Mouse (Mus musculus): ENCODE measurements around the gene Cln5. TPM values are rescaled to one million over a fixed set of nuclear protein-coding genes. Genes with fewer than 3 reads are reported as not detected.

Cln5 gene
- polyA plus RNA-seq, 1 experiment, result 25.8 TPM

- no peak for TF ChIP-seq POLR2A (IDR thresholded peaks at IDR 0.05; ENCODE audit: borderline replicate concordance, insufficient read depth, low read length)
- peak; percentile 89 for TF ChIP-seq CTCF (IDR thresholded peaks at IDR 0.05; ENCODE audit: borderline replicate concordance, insufficient read depth, low read depth, low read length)
- Histone ChIP-seq H3K27ac (ENCODE audit: insufficient read depth, low read length) (no peak overlapping the region), H3K4me1 (ENCODE audit: control insufficient read depth, insufficient read depth, low read length) (no peaks in the 10 kb centered on the region), H3K4me3 (replicated peaks; ENCODE audit: insufficient read depth, low read depth, low read length) (no peak overlapping the region), H3K27me3 (ENCODE audit: control insufficient read depth, insufficient read depth, low read length) (no peaks in the 10 kb centered on the region)
- DNase-seq, result peak; percentile 45 to 51
- WGBS, result 33% methylated on average over 8 of the region's 8 CpGs
Measured at GRCm38 (mm10) chr14:103051159-103051769, 18.8 kb upstream of the Cln5 start.

- TF ChIP-seq POLR2A (IDR thresholded peaks at IDR 0.05; ENCODE audit: borderline replicate concordance, insufficient read depth, low read length), result no peak
- TF ChIP-seq CTCF (IDR thresholded peaks at IDR 0.05; ENCODE audit: borderline replicate concordance, insufficient read depth, low read depth, low read length), result no peak
- no peaks in the 10 kb centered on the region for H3K27me3 ChIP-seq (ENCODE audit: control insufficient read depth, insufficient read depth, low read length)
- no peak for DNase-seq
- WGBS, result 83% methylated on average over 13 of the region's 13 CpGs
- no peak overlapping the region for H3K27ac ChIP-seq (ENCODE audit: insufficient read depth, low read length)
- no peak overlapping the region for H3K4me3 ChIP-seq (replicated peaks; ENCODE audit: insufficient read depth, low read depth, low read length)
- H3K4me1 ChIP-seq (ENCODE audit: control insufficient read depth, insufficient read depth, low read length), result no peaks in the 10 kb centered on the region
Measured at GRCm38 (mm10) chr14:103054731-103055130, 15.3 kb upstream of the Cln5 start.

GRCm38 (mm10) chr14:103056601-103057000 lies 13.4 kb upstream of the Cln5 start:
- no peaks in the 10 kb centered on the region for H3K27me3 ChIP-seq (ENCODE audit: control insufficient read depth, insufficient read depth, low read length)
- no peak for TF ChIP-seq POLR2A (IDR thresholded peaks at IDR 0.05; ENCODE audit: borderline replicate concordance, insufficient read depth, low read length)
- no peak for TF ChIP-seq CTCF (IDR thresholded peaks at IDR 0.05; ENCODE audit: borderline replicate concordance, insufficient read depth, low read depth, low read length)
- no peak for DNase-seq
- no peak overlapping the region for H3K27ac ChIP-seq (ENCODE audit: insufficient read depth, low read length)
- H3K4me1 ChIP-seq (ENCODE audit: control insufficient read depth, insufficient read depth, low read length), result no peaks in the 10 kb centered on the region
- H3K4me3 ChIP-seq (replicated peaks; ENCODE audit: insufficient read depth, low read depth, low read length), result no peak overlapping the region
- WGBS, result 90% methylated on average over 7 of the region's 7 CpGs

GRCm38 (mm10) chr14:103058998-103059397 lies 11.0 kb upstream of the Cln5 start:
- TF ChIP-seq POLR2A (IDR thresholded peaks at IDR 0.05; ENCODE audit: borderline replicate concordance, insufficient read depth, low read length) (no peak), CTCF (IDR thresholded peaks at IDR 0.05; ENCODE audit: borderline replicate concordance, insufficient read depth, low read depth, low read length) (no peak)
- Histone ChIP-seq H3K27ac (ENCODE audit: insufficient read depth, low read length) (no peak overlapping the region), H3K4me3 (replicated peaks; ENCODE audit: insufficient read depth, low read depth, low read length) (no peak overlapping the region), H3K27me3 (ENCODE audit: control insufficient read depth, insufficient read depth, low read length) (no peaks in the 10 kb centered on the region), H3K4me1 (ENCODE audit: control insufficient read depth, insufficient read depth, low read length) (no peaks in the 10 kb centered on the region)
- no peak for DNase-seq
- WGBS, result 92% methylated on average over 1 of the region's 1 CpGs

GRCm38 (mm10) chr14:103059495-103059894 lies 10.5 kb upstream of the Cln5 start:
- 87% methylated on average over 10 of the region's 10 CpGs for WGBS

GRCm38 (mm10) chr14:103065294-103066167 lies 4.5 kb upstream of the Cln5 start:
- H3K4me3 ChIP-seq (replicated peaks; ENCODE audit: insufficient read depth, low read depth, low read length), result no peak overlapping the region
- no peak overlapping the region for H3K27ac ChIP-seq (ENCODE audit: insufficient read depth, low read length)
- 12% methylated on average over 10 of the region's 10 CpGs for WGBS
- H3K27me3 ChIP-seq (ENCODE audit: control insufficient read depth, insufficient read depth, low read length), result no peaks in the 10 kb centered on the region
- TF ChIP-seq CTCF (IDR thresholded peaks at IDR 0.05; ENCODE audit: borderline replicate concordance, insufficient read depth, low read depth, low read length), result peak; percentile 71
- no peak for TF ChIP-seq POLR2A (IDR thresholded peaks at IDR 0.05; ENCODE audit: borderline replicate concordance, insufficient read depth, low read length)
- DNase-seq, result peak; percentile 74 to 89
- H3K4me1 ChIP-seq (ENCODE audit: control insufficient read depth, insufficient read depth, low read length), result no peaks in the 10 kb centered on the region; the same call in 1 of the 2 replicates

More at GRCm38 (mm10) chr14:103059495-103059894, 10.5 kb upstream of the Cln5 start:
- DNase-seq, result no peak
- Histone ChIP-seq H3K4me1 (ENCODE audit: control insufficient read depth, insufficient read depth, low read length) (no peaks in the 10 kb centered on the region), H3K27me3 (ENCODE audit: control insufficient read depth, insufficient read depth, low read length) (no peaks in the 10 kb centered on the region), H3K4me3 (replicated peaks; ENCODE audit: insufficient read depth, low read depth, low read length) (no peak overlapping the region), H3K27ac (ENCODE audit: insufficient read depth, low read length) (no peak overlapping the region)
- TF ChIP-seq CTCF (IDR thresholded peaks at IDR 0.05; ENCODE audit: borderline replicate concordance, insufficient read depth, low read depth, low read length) (no peak), POLR2A (IDR thresholded peaks at IDR 0.05; ENCODE audit: borderline replicate concordance, insufficient read depth, low read length) (no peak)

- Histone ChIP-seq H3K27ac (ENCODE audit: insufficient read depth, low read length) (peak overlapping the region; percentile 90), H3K27me3 (ENCODE audit: control insufficient read depth, insufficient read depth, low read length) (no peaks in the 10 kb centered on the region), H3K4me3 (replicated peaks; ENCODE audit: insufficient read depth, low read depth, low read length) (peak overlapping the region; percentile 92), H3K4me1 (ENCODE audit: control insufficient read depth, insufficient read depth, low read length) (peaks cover 6% of the 10 kb centered on the region)
- no peak for TF ChIP-seq POLR2A (IDR thresholded peaks at IDR 0.05; ENCODE audit: borderline replicate concordance, insufficient read depth, low read length)
- no peak for TF ChIP-seq CTCF (IDR thresholded peaks at IDR 0.05; ENCODE audit: borderline replicate concordance, insufficient read depth, low read depth, low read length)
- no peak for DNase-seq
- under 1% methylated on average over 12 of the region's 12 CpGs for WGBS
Measured at GRCm38 (mm10) chr14:103069465-103069863, 552 bp upstream of the Cln5 start.

All from cerebellum, adult 2 months (tissue).